Mouse (Mus musculus) stomach, postnatal 0 days (tissue): ENCODE measurements at regions not wholly inside any gene's neighbourhood (a gene's known extent, or its start where the extent isn't known, plus 50 kb on each side); places are given as distances from the start of the nearest gene placed in this dataset.

Experiments
- ATAC-seq: fragments of 200-750 bp; cut with Nextera tagmentation; 2 replicates; pipeline ENCODE4 v1.8.0; 2017; ENCODE audit not compliant: low FRiP score, low TSS enrichment
- DNase-seq: peaks from one replicate; pipeline ENCODE4 v3.0.0-alpha.2; 2016; ENCODE audit warnings: low spot score
- H3K27ac ChIP-seq: fragments of 300-500 bp; sonication (generic); replicated peaks from 2 replicates; pipeline ENCODE4 v1.5.1; 2014; ENCODE audit warnings: mild to moderate bottlenecking, control low read depth
- H3K27me3 ChIP-seq: fragments of 300-500 bp; sonication (generic); 2 replicates; pipeline ENCODE4 v1.6.1; 2014; ENCODE audit warnings: low read length; ENCODE audit not compliant: control insufficient read depth, insufficient read depth
- H3K36me3 ChIP-seq: fragments of 300-500 bp; sonication (generic); 2 replicates; pipeline ENCODE4 v1.6.1; 2014; ENCODE audit warnings: low read length, mixed read lengths; ENCODE audit not compliant: control insufficient read depth, insufficient read depth
- H3K4me1 ChIP-seq: fragments of 300-500 bp; sonication (generic); replicated peaks from 2 replicates; pipeline ENCODE4 v1.6.1; 2014; ENCODE audit warnings: antibody characterized with exemption; ENCODE audit not compliant: control insufficient read depth, insufficient read depth
- H3K4me2 ChIP-seq: fragments of 300-500 bp; sonication (generic); replicated peaks from 2 replicates; pipeline ENCODE4 v1.6.1; 2014; ENCODE audit warnings: low read depth, mild to moderate bottlenecking, control low read depth, moderate library complexity
- H3K4me3 ChIP-seq: fragments of 300-500 bp; sonication (generic); 2 replicates; pipeline ENCODE4 v1.5.1; 2014; ENCODE audit warnings: low read depth, low read length, control low read depth
- H3K9ac ChIP-seq: fragments of 300-500 bp; sonication (generic); 2 replicates; pipeline ENCODE4 v1.6.1; 2014; ENCODE audit warnings: mild to moderate bottlenecking, low read length, control low read depth, mixed read lengths
- H3K9me3 ChIP-seq: fragments of 300-500 bp; sonication (generic); 2 replicates; pipeline ENCODE4 v1.6.1; 2016; ENCODE audit warnings: low read length; ENCODE audit not compliant: control insufficient read depth
- CTCF ChIP-seq: IDR thresholded peaks from 2 replicates; pipeline ENCODE4 v1.5.1; 2016; ENCODE audit warnings: antibody characterized with exemption, low read depth, mild to moderate bottlenecking, moderate library complexity
- EP300 ChIP-seq: optimal IDR thresholded peaks from 2 replicates; pipeline ENCODE3; 2016; ENCODE audit warnings: antibody characterized with exemption
- WGBS: fragments of 180-500 bp; shearing (Covaris S2); extraction: QIAGEN DNeasy Blood & Tissue Kit; methylation state at CpG from one replicate; pipeline ENCODE4 v1.1.7; 2014; 5-methylcytosine and 5-hydroxymethylcytosine counted together

DNA sequence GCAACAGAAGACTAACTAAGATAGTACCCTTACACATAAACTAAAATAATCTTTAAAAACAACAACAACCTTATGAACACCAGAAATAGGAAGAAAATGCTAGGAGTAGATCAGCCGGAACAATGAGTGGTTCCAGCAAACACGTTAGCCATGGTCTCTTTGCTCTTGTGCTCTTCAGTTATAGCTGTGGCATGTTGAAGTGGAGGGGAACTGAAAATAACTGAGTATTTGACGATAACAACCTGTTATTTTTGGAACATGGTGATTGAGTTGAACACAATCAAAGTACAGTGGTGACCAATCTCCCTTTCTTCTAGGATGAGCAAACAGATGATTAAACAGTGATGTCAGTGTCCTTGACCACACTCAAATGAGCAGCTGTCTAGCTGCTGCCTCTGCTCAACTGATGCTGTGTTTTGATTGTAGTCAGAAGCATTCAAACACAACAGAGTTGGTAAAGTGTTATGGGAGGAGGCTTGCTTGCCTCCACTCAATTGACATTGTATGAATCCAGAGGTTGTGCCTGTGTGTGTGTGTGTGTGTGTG lies 50.9 kb upstream of the Nt5e start:
- H3K4me2 ChIP-seq: no peak overlapping the region
- WGBS: 75% methylated on average over 3 of the region's 3 CpGs
- H3K4me3 ChIP-seq: no peak overlapping the region
- no peaks in the 10 kb centered on the region for H3K27me3 ChIP-seq
- H3K4me1 ChIP-seq: no peaks in the 10 kb centered on the region
- ATAC-seq (no peak), DNase-seq (no peak)
- no peak overlapping the region for H3K9ac ChIP-seq
- H3K9me3 ChIP-seq: no peaks in the 10 kb centered on the region
- no peaks in the 10 kb centered on the region for H3K36me3 ChIP-seq
- no peak overlapping the region for H3K27ac ChIP-seq
- TF ChIP-seq EP300 (no peak), CTCF (no peak)

DNA sequence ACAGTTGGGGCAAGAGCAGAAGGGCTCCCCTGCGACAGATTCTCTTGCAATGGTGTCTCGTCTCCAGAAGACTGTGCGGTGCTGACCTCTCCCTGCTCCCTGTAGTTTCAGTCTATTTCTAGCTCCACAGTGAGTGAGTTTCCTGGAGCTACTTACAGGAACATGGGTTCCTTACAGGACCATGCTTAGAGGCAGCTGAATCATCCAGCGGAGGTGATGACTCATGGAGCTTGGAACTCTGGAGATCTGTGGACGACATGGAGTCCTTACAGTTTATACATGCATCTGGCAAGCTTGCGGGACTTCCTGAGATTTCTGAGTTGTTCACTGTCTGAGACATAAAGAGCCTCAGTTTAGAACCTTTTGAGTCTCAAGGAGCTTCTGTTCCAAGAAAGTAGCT lies 50.0 kb upstream of the Nt5e start:
- no peak overlapping the region for H3K9ac ChIP-seq
- no peaks in the 10 kb centered on the region for H3K9me3 ChIP-seq
- WGBS: 60% methylated on average over 6 of the region's 6 CpGs
- DNase-seq (peak; percentile 54), ATAC-seq (peak; percentile 71; the same call in 1 of the 2 replicates)
- H3K4me3 ChIP-seq: no peak overlapping the region
- no peaks in the 10 kb centered on the region for H3K36me3 ChIP-seq
- no peak overlapping the region for H3K27ac ChIP-seq
- no peaks in the 10 kb centered on the region for H3K4me1 ChIP-seq
- no peak overlapping the region for H3K4me2 ChIP-seq
- no peaks in the 10 kb centered on the region for H3K27me3 ChIP-seq
- TF ChIP-seq EP300: no peak
